Mouse (Mus musculus): ENCODE results near the gene Itga9.

Gene Itga9

GRCm38 (mm10) chr9:118875705-118876104 is 269.2 kb downstream of the Itga9 start:
- DNase-seq (ENCODE audit: low spot score): no peak

- DNase-seq (ENCODE audit: low spot score): no peak
Observed at GRCm38 (mm10) chr9:118876902-118877301, 270.4 kb downstream of the Itga9 start.

- DNase-seq (ENCODE audit: low spot score): no peak
Observed at GRCm38 (mm10) chr9:118877365-118878008, 271.0 kb downstream of the Itga9 start.

- no peak for DNase-seq (ENCODE audit: low spot score)
Observed at GRCm38 (mm10) chr9:118878596-118878995, 272.1 kb downstream of the Itga9 start.

GRCm38 (mm10) chr9:118881281-118881945 is 274.9 kb downstream of the Itga9 start:
- DNase-seq (ENCODE audit: low spot score): no peak

GRCm38 (mm10) chr9:118881946-118882284 is 275.4 kb downstream of the Itga9 start:
- DNase-seq (ENCODE audit: low spot score): no peak

GRCm38 (mm10) chr9:118883150-118883549 is 276.7 kb downstream of the Itga9 start:
- no peak for DNase-seq (ENCODE audit: low spot score)

GRCm38 (mm10) chr9:118885785-118886184 is 279.3 kb downstream of the Itga9 start:
- peak; percentile 36 for DNase-seq (ENCODE audit: low spot score)

GRCm38 (mm10) chr9:118887201-118887600 is 280.7 kb downstream of the Itga9 start:
- DNase-seq (ENCODE audit: low spot score): no peak

GRCm38 (mm10) chr9:118887734-118888133 is 281.2 kb downstream of the Itga9 start:
- no peak for DNase-seq (ENCODE audit: low spot score)

GRCm38 (mm10) chr9:118890149-118890548 is 283.7 kb downstream of the Itga9 start:
- no peak for DNase-seq (ENCODE audit: low spot score)

GRCm38 (mm10) chr9:118890645-118891044 is 284.2 kb downstream of the Itga9 start:
- no peak for DNase-seq (ENCODE audit: low spot score)

- DNase-seq (ENCODE audit: low spot score): no peak
Observed at GRCm38 (mm10) chr9:118891068-118891467, 284.6 kb downstream of the Itga9 start.

GRCm38 (mm10) chr9:118891593-118891992 is 285.1 kb downstream of the Itga9 start:
- DNase-seq (ENCODE audit: low spot score): no peak

- DNase-seq (ENCODE audit: low spot score): no peak
Observed at GRCm38 (mm10) chr9:118895101-118895500, 288.6 kb downstream of the Itga9 start.

GRCm38 (mm10) chr9:118900677-118901076 is 294.2 kb downstream of the Itga9 start:
- DNase-seq (ENCODE audit: low spot score): no peak

GRCm38 (mm10) chr9:118901917-118902316 is 295.4 kb downstream of the Itga9 start:
- DNase-seq (ENCODE audit: low spot score): no peak

- peak; percentile 72 for DNase-seq (ENCODE audit: low spot score)
Observed at GRCm38 (mm10) chr9:118907934-118908620, 301.6 kb downstream of the Itga9 start.

- no peak for DNase-seq (ENCODE audit: low spot score)
Observed at GRCm38 (mm10) chr9:118913048-118913447, 306.6 kb downstream of the Itga9 start.

- no peak for DNase-seq (ENCODE audit: low spot score)
Observed at GRCm38 (mm10) chr9:118913613-118914012, 307.1 kb downstream of the Itga9 start.

- DNase-seq (ENCODE audit: low spot score): no peak
Observed at GRCm38 (mm10) chr9:118914589-118914988, 308.1 kb downstream of the Itga9 start.

- DNase-seq (ENCODE audit: low spot score): no peak
Observed at GRCm38 (mm10) chr9:118915290-118915689, 308.8 kb downstream of the Itga9 start.

GRCm38 (mm10) chr9:118919672-118920186 is 313.2 kb downstream of the Itga9 start:
- DNase-seq (ENCODE audit: low spot score): no peak
